Mouse (Mus musculus) kidney, embryonic 16.5 days (tissue): ENCODE data around the gene F7. TPM values are rescaled to one million over a fixed set of nuclear protein-coding genes. Genes with fewer than 3 reads are reported as not detected.
A peak's percentile ranks its signal among the peaks of the same experiment; 100 is the strongest.

Experiments
- ATAC-seq: fragments of 200-750 bp; cut with Nextera tagmentation; 2 replicates; pipeline ENCODE4 v1.8.0; 2017; ENCODE audit warnings: moderate TSS enrichment; ENCODE audit not compliant: low FRiP score, low TSS enrichment
- H3K27ac ChIP-seq: fragments of 300-500 bp; sonication (generic); 2 replicates; pipeline ENCODE4 v1.5.1; 2014; ENCODE audit warnings: low read length
- H3K27me3 ChIP-seq: fragments of 300-500 bp; sonication (generic); 2 replicates; pipeline ENCODE4 v1.6.1; 2014; ENCODE audit warnings: low read length, control low read depth, mixed read lengths; ENCODE audit not compliant: insufficient read depth
- H3K36me3 ChIP-seq: fragments of 300-500 bp; sonication (generic); 2 replicates; pipeline ENCODE4 v1.6.1; 2014; ENCODE audit warnings: low read length, control low read depth, mixed read lengths; ENCODE audit not compliant: insufficient read depth
- H3K4me1 ChIP-seq: fragments of 300-500 bp; sonication (generic); 2 replicates; pipeline ENCODE4 v1.6.1; 2014; ENCODE audit warnings: low read length, control low read depth, mixed read lengths; ENCODE audit not compliant: insufficient read depth
- H3K4me2 ChIP-seq: fragments of 300-500 bp; sonication (generic); replicated peaks from 2 replicates; pipeline ENCODE4 v1.6.1; 2014; ENCODE audit warnings: low read depth, low read length
- H3K4me3 ChIP-seq: fragments of 300-500 bp; sonication (generic); 2 replicates; pipeline ENCODE4 v1.5.1; 2014; ENCODE audit warnings: mild to moderate bottlenecking, low read length
- H3K9ac ChIP-seq: fragments of 300-500 bp; sonication (generic); replicated peaks from 2 replicates; pipeline ENCODE4 v1.6.1; 2014; ENCODE audit warnings: low read length
- H3K9me3 ChIP-seq: fragments of 300-500 bp; sonication (generic); 2 replicates; pipeline ENCODE4 v1.6.1; 2016; ENCODE audit warnings: low read length, control low read depth
- WGBS: fragments of 180-500 bp; shearing (Covaris S2); extraction: QIAGEN DNeasy Blood & Tissue Kit; methylation state at CpG from one replicate; pipeline ENCODE4 v1.1.7; 2014; 5-methylcytosine and 5-hydroxymethylcytosine counted together
- polyA plus RNA-seq: library from polyadenylated mRNA; unstranded; fragments of >200 nt; fragmentation: Nextera tagmentation; extraction: Ambion mirVana; gene quantifications from 2 replicates; pipeline ENCODE4 v1.2.1, GENCODE M21; 2015

Gene F7
- polyA plus RNA-seq, 1 experiment from 2014 or later: 0.19 TPM

DNA sequence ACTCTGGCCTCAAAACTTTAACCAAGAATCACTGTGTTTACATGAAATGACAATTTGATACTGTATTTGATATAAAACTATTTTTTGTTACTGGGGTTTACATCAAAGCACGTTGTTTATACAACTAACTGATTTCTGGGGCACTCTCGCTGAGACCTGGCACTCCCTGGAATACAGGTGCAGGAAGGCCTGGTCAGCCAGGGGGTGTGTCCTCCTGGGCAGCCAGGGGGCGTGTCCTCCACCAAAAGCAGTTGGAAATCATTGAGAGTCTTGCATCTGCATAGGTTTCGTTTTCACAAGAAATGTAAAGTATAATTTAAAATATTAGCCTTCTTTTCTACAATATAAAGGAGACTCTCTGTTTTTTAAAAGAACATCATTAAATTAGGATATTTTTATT is 6.3 kb upstream of the F7 start:
- Histone ChIP-seq H3K9ac (no peak overlapping the region), H3K4me3 (no peak overlapping the region), H3K4me1 (no peaks in the 10 kb centered on the region), H3K9me3 (no peaks in the 10 kb centered on the region), H3K27ac (no peak overlapping the region), H3K4me2 (no peak overlapping the region), H3K27me3 (no peaks in the 10 kb centered on the region), H3K36me3 (no peaks in the 10 kb centered on the region)
- WGBS: 67% methylated on average over 4 of the region's 4 CpGs
- no peak for ATAC-seq

- H3K27me3 ChIP-seq: no peaks in the 10 kb centered on the region
- H3K9me3 ChIP-seq: no peaks in the 10 kb centered on the region
- H3K4me3 ChIP-seq: no peak overlapping the region
- H3K9ac ChIP-seq: no peak overlapping the region
- H3K4me1 ChIP-seq: no peaks in the 10 kb centered on the region
- no peak overlapping the region for H3K27ac ChIP-seq
- no peak overlapping the region for H3K4me2 ChIP-seq
- ATAC-seq: no peak
- WGBS: 94% methylated on average over 8 of the region's 8 CpGs
- no peaks in the 10 kb centered on the region for H3K36me3 ChIP-seq
Observed at GRCm38 (mm10) chr8:13021830-13022229, 4.0 kb upstream of the F7 start.

DNA sequence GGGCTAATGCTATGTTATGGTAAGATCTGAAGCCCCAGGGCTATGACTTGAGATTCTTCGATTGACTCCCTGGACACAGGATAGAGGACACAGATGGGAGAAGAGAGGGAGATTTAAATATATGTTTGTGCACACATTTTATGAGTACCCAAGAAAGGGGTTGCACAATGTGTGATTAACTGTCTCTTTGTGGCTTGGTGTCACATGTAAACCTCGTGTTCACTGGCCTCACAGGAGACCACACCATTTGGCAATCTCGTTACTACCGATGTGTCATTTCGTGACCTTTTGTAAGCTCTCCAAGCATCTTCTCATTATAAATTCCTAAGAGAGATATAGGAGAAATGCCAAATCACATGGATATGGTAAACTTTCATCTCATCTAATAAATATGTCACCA is 1.8 kb downstream of the F7 start:
- H3K27me3 ChIP-seq: no peaks in the 10 kb centered on the region
- H3K4me2 ChIP-seq: no peak overlapping the region
- 84% methylated on average over 5 of the region's 5 CpGs for WGBS
- no peak overlapping the region for H3K27ac ChIP-seq
- H3K9me3 ChIP-seq: no peaks in the 10 kb centered on the region
- no peak overlapping the region for H3K4me3 ChIP-seq
- H3K36me3 ChIP-seq: no peaks in the 10 kb centered on the region
- no peak overlapping the region for H3K9ac ChIP-seq
- H3K4me1 ChIP-seq: no peaks in the 10 kb centered on the region
- ATAC-seq: no peak

- Histone ChIP-seq H3K4me1 (no peaks in the 10 kb centered on the region), H3K9me3 (no peaks in the 10 kb centered on the region), H3K36me3 (no peaks in the 10 kb centered on the region), H3K27me3 (no peaks in the 10 kb centered on the region), H3K27ac (no peak overlapping the region), H3K9ac (no peak overlapping the region), H3K4me2 (no peak overlapping the region), H3K4me3 (no peak overlapping the region)
- WGBS: 69% methylated on average over 5 of the region's 5 CpGs
- ATAC-seq: no peak
Observed at GRCm38 (mm10) chr8:13028482-13028881, 2.6 kb downstream of the F7 start.

- no peaks in the 10 kb centered on the region for H3K27me3 ChIP-seq
- WGBS: 86% methylated on average over 10 of the region's 10 CpGs
- no peak for ATAC-seq
Observed at GRCm38 (mm10) chr8:13036346-13036812, 10.5 kb downstream of the F7 start.

GRCm38 (mm10) chr8:13037015-13037414 is 11.2 kb downstream of the F7 start, which contains the start of gene F10:
Gene F10 (plus strand): TSS chr8:13037308.
- Histone ChIP-seq H3K36me3 (no peaks in the 10 kb centered on the region), H3K27ac (no peak within 1 kb of the TSS), H3K9ac (no peak within 1 kb of the TSS), H3K4me2 (no peak within 1 kb of the TSS), H3K27me3 (no peaks in the 10 kb centered on the region), H3K4me1 (peaks cover 6% of the 10 kb centered on the region; the same call in 1 of the 2 replicates), H3K9me3 (no peaks in the 10 kb centered on the region), H3K4me3 (no peak within 1 kb of the TSS)
- ATAC-seq: no peak
- WGBS: 67% methylated on average over 7 of the region's 7 CpGs

More at GRCm38 (mm10) chr8:13036346-13036812, 10.5 kb downstream of the F7 start:
- Histone ChIP-seq H3K27ac (no peak overlapping the region), H3K4me1 (peaks cover 6% of the 10 kb centered on the region; the same call in 1 of the 2 replicates), H3K9me3 (no peaks in the 10 kb centered on the region), H3K4me3 (no peak overlapping the region), H3K4me2 (no peak overlapping the region), H3K36me3 (no peaks in the 10 kb centered on the region), H3K9ac (no peak overlapping the region)

GRCm38 (mm10) chr8:13037569-13037968 is 11.7 kb downstream of the F7 start:
- Histone ChIP-seq H3K4me2 (no peak overlapping the region), H3K36me3 (no peaks in the 10 kb centered on the region), H3K9ac (no peak overlapping the region), H3K4me1 (peaks cover 6% of the 10 kb centered on the region; the same call in 1 of the 2 replicates), H3K27ac (no peak overlapping the region), H3K27me3 (no peaks in the 10 kb centered on the region), H3K4me3 (no peak overlapping the region), H3K9me3 (no peaks in the 10 kb centered on the region)
- 43% methylated on average over 5 of the region's 5 CpGs for WGBS
- peak; percentile 50; the same call in 1 of the 2 replicates for ATAC-seq

GRCm38 (mm10) chr8:13039054-13039453 is 13.2 kb downstream of the F7 start:
- H3K36me3 ChIP-seq: no peaks in the 10 kb centered on the region
- no peak for ATAC-seq
- H3K9ac ChIP-seq: no peak overlapping the region
- no peak overlapping the region for H3K27ac ChIP-seq
- H3K9me3 ChIP-seq: no peaks in the 10 kb centered on the region
- H3K4me2 ChIP-seq: no peak overlapping the region
- H3K27me3 ChIP-seq: no peaks in the 10 kb centered on the region
- no peak overlapping the region for H3K4me3 ChIP-seq
- H3K4me1 ChIP-seq: peaks cover 6% of the 10 kb centered on the region; the same call in 1 of the 2 replicates
- 82% methylated on average over 6 of the region's 6 CpGs for WGBS

DNA sequence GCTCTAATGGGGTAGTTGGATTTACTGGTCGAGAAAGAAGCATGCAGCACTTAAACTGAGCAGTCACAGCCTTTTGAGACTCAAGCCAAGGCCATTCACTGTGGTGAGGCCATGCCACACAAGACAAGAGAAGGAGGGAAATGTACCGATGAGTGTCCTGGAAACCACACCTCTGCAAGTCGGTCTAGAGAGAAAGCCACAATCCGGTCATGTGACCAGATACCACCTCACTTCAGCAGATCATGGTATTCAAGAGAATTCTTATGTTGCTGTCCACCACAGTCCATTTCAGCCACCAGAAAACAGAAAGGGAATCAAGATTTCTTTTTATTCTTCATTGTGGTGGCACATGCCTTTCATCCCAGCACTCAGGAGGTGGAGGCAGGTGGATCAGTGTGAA is 15.6 kb downstream of the F7 start:
- WGBS: 86% methylated on average over 4 of the region's 4 CpGs
- Histone ChIP-seq H3K4me3 (no peak overlapping the region), H3K9ac (no peak overlapping the region), H3K9me3 (no peaks in the 10 kb centered on the region), H3K4me2 (no peak overlapping the region), H3K36me3 (no peaks in the 10 kb centered on the region), H3K27me3 (no peaks in the 10 kb centered on the region), H3K4me1 (peaks cover 6% of the 10 kb centered on the region; the same call in 1 of the 2 replicates), H3K27ac (no peak overlapping the region)
- no peak for ATAC-seq

GRCm38 (mm10) chr8:13047652-13048051 is 21.8 kb downstream of the F7 start:
- Histone ChIP-seq H3K27me3 (no peaks in the 10 kb centered on the region), H3K27ac (no peak overlapping the region), H3K4me2 (no peak overlapping the region), H3K36me3 (no peaks in the 10 kb centered on the region), H3K9ac (no peak overlapping the region), H3K4me3 (no peak overlapping the region), H3K9me3 (no peaks in the 10 kb centered on the region), H3K4me1 (no peaks in the 10 kb centered on the region)
- 62% methylated on average over 5 of the region's 5 CpGs for whole genome bisulfite sequencing
- no peak for ATAC-seq
